Mouse (Mus musculus) gonadal fat pad, adult 2 months (tissue): ENCODE data around the gene 1500015O10Rik. TPM values are rescaled to one million over a fixed set of nuclear protein-coding genes. Genes with fewer than 3 reads are reported as not detected.

Experiments
- DNase-seq: peaks from one replicate; pipeline ENCODE4 v3.0.0-alpha.2; 2012; ENCODE audit warnings: low read depth
- polyA plus RNA-seq: library from polyadenylated mRNA; depleted of rRNA; stranded (reverse); fragments of >200 nt; gene quantifications from 2 replicates; pipeline ENCODE4 v1.2.3, GENCODE M21; 2012; rRNA removed

The 1500015O10Rik gene
- polyA plus RNA-seq, 1 experiment, result 7.8 TPM

GRCm38 (mm10) chr1:43774126-43774525, 43.7 kb downstream of the 1500015O10Rik start:
- no peak for DNase-seq

GRCm38 (mm10) chr1:43776106-43776505, 45.7 kb downstream of the 1500015O10Rik start:
- DNase-seq, result no peak

GRCm38 (mm10) chr1:43781195-43781594, 50.8 kb downstream of the 1500015O10Rik start:
- no peak for DNase-seq

GRCm38 (mm10) chr1:43781672-43782071, 51.3 kb downstream of the 1500015O10Rik start:
- no peak for DNase-seq

GRCm38 (mm10) chr1:43782680-43783079, 52.3 kb downstream of the 1500015O10Rik start:
- no peak for DNase-seq

GRCm38 (mm10) chr1:43783186-43783585, 52.8 kb downstream of the 1500015O10Rik start:
- no peak for DNase-seq

GRCm38 (mm10) chr1:43785316-43785715, 54.9 kb downstream of the 1500015O10Rik start:
- no peak for DNase-seq

- no peak for DNase-seq
These were observed 56.3 kb downstream of the 1500015O10Rik start for GRCm38 (mm10) chr1:43786711-43787110.

- DNase-seq, result no peak
These were observed 59.4 kb downstream of the 1500015O10Rik start for GRCm38 (mm10) chr1:43789765-43790164.

Other genes with a start within 250 kb of the 1500015O10Rik start
- 26.5 and 28.2 TPM in 2 replicates for gene Uxs1, start 97.2 kb downstream of the 1500015O10Rik start, polyA plus RNA-seq
- gene Tpp2, start 203.0 kb downstream of the 1500015O10Rik start, polyA plus RNA-seq, result 8.4 and 9.4 TPM in 2 replicates